Mouse (Mus musculus) gastrocnemius, adult 8-10 months (tissue): Measurements from ENCODE around the gene Cops4. TPM values are rescaled to one million over a fixed set of nuclear protein-coding genes. Genes with fewer than 3 reads are reported as not detected.

Source experiments
- DNase-seq, 2 experiments: peaks; one replicate each; pipeline ENCODE4 v3.0.0; 2022; ENCODE audit warnings: low spot score in 2 of 2
- total RNA-seq, 4 experiments: library from RNA; stranded (reverse); gene quantifications; 2 replicates each; pipeline ENCODE4 v1.2.4; 2022

The Cops4 gene
- total RNA-seq, 4 experiments from 2014 or later, result 110 to 118 (median 113) TPM

GRCm38 (mm10) chr5:100536638-100537037 lies 18.5 kb downstream of the Cops4 start:
- DNase-seq, result no peak

- no peak for DNase-seq
These were observed 28.4 kb downstream of the Cops4 start for GRCm38 (mm10) chr5:100546294-100547080.

- no peak for DNase-seq
These were observed 30.1 kb downstream of the Cops4 start for GRCm38 (mm10) chr5:100548236-100548635.

- no peak for DNase-seq
These were observed 31.2 kb downstream of the Cops4 start for GRCm38 (mm10) chr5:100549311-100549710.

- no peak for DNase-seq
These were observed 32.0 kb downstream of the Cops4 start for GRCm38 (mm10) chr5:100550151-100550550.

- DNase-seq, result no peak
These were observed 33.8 kb downstream of the Cops4 start for GRCm38 (mm10) chr5:100551952-100552351.

GRCm38 (mm10) chr5:100553426-100553825 lies 35.3 kb downstream of the Cops4 start:
- DNase-seq, result no peak

GRCm38 (mm10) chr5:100557019-100557418 lies 38.9 kb downstream of the Cops4 start:
- DNase-seq, result no peak

GRCm38 (mm10) chr5:100557537-100557936 lies 39.4 kb downstream of the Cops4 start:
- no peak for DNase-seq

- DNase-seq, result no peak
These were observed 40.7 kb downstream of the Cops4 start for GRCm38 (mm10) chr5:100558783-100559182.

GRCm38 (mm10) chr5:100559357-100559756 lies 41.2 kb downstream of the Cops4 start:
- no peak for DNase-seq

- no peak for DNase-seq
These were observed 44.6 kb downstream of the Cops4 start for GRCm38 (mm10) chr5:100562702-100563101.

- DNase-seq, result no peak
These were observed 48.7 kb downstream of the Cops4 start for GRCm38 (mm10) chr5:100566798-100567197.

GRCm38 (mm10) chr5:100567258-100568032 lies 49.3 kb downstream of the Cops4 start:
- no peak for DNase-seq

GRCm38 (mm10) chr5:100568177-100568576 lies 50.1 kb downstream of the Cops4 start:
- DNase-seq, result no peak

- DNase-seq, result no peak
These were observed 50.7 kb downstream of the Cops4 start for GRCm38 (mm10) chr5:100568802-100569201.

- DNase-seq, result no peak
These were observed 51.3 kb downstream of the Cops4 start for GRCm38 (mm10) chr5:100569250-100569934.

- no peak for DNase-seq
These were observed 52.0 kb downstream of the Cops4 start for GRCm38 (mm10) chr5:100569997-100570595.

- DNase-seq, result no peak
These were observed 52.6 kb downstream of the Cops4 start for GRCm38 (mm10) chr5:100570716-100571115.

GRCm38 (mm10) chr5:100572069-100572468 lies 54.0 kb downstream of the Cops4 start, which contains the start of gene Plac8:
Plac8 (minus strand) TSS chr5:100572245.
- no peak for DNase-seq

GRCm38 (mm10) chr5:100573256-100573655 lies 55.1 kb downstream of the Cops4 start:
- DNase-seq, result no peak
